ENCODE assay signal across 23 mouse cellular contexts in genomic region chr15:103041613-103042012, GRCm38 (mm10). TPM values are rescaled to one million over a fixed set of nuclear protein-coding genes. Genes with fewer than 3 reads are reported as not detected.
DNase-seq lines count a peak whose midpoint lies in the region; ATAC-seq and TF ChIP-seq lines count a peak whose summit lies in the region.
"Had no signal": no experiment of that assay in that cellular context is flagged by ENCODE, and none has a peak within 500 bp of the region (broad histone marks: within the 10 kb centered on the region; RNA-seq: fewer than 3 reads in every experiment).

No protein-coding gene starts in this region.

- no peaks in the 10 kb centered on the region; the same call in 1 of the 2 replicates for H3K4me1 ChIP-seq in hindbrain, embryonic 12.5 days
- H3K4me1 ChIP-seq in hindbrain, embryonic 10.5 days (replicated peaks): no peaks in the 10 kb centered on the region
- H3K4me1 ChIP-seq in ES-E14 (ENCODE audit: control insufficient read depth in 2 of 2, insufficient read depth in 2 of 2, low read length in 2 of 2, poor library complexity in 1 of 2): peaks cover 0 to 2% of the 10 kb centered on the region in 2 experiments; a peak in 2 of 4 replicates
- peaks cover 46% of the 10 kb centered on the region for H3K4me1 ChIP-seq in hindbrain, embryonic 13.5 days (replicated peaks)
- H3K4me1 ChIP-seq in neural tube, embryonic 15.5 days: peaks cover 59% of the 10 kb centered on the region
- H3K4me1 ChIP-seq: liver, embryonic 12.5 days had no signal

- H3K4me3 ChIP-seq in hindbrain, embryonic 12.5 days: no peak overlapping the region
- no peak overlapping the region for H3K4me3 ChIP-seq in hindbrain, embryonic 10.5 days
- H3K4me3 ChIP-seq in ES-E14 (ENCODE audit: insufficient read depth in 1 of 2, low read depth in 1 of 2, low read length in 2 of 2, poor library complexity in 1 of 2, severe bottlenecking in 1 of 2): no peak overlapping the region
- H3K4me3 ChIP-seq in hindbrain, embryonic 13.5 days: peak overlapping the region; percentile 52; the same call in 1 of the 2 replicates
- no peak overlapping the region for H3K4me3 ChIP-seq in neural tube, embryonic 15.5 days (replicated peaks)
- H3K4me3 ChIP-seq: liver, embryonic 12.5 days had no signal

- peak overlapping the region; percentile 77 for H3K27ac ChIP-seq in hindbrain, embryonic 12.5 days
- H3K27ac ChIP-seq in hindbrain, embryonic 10.5 days: no peak overlapping the region
- no peak overlapping the region for H3K27ac ChIP-seq in ES-E14 (ENCODE audit: insufficient read depth, low read depth, low read length, poor library complexity, severe bottlenecking)
- H3K27ac ChIP-seq in hindbrain, embryonic 13.5 days: peak overlapping the region; percentile 97
- peak overlapping the region; percentile 54; the same call in 1 of the 2 replicates for H3K27ac ChIP-seq in neural tube, embryonic 15.5 days (replicated peaks)
- H3K27ac ChIP-seq: liver, embryonic 12.5 days; lung, embryonic 15.5 days had no signal

- in situ Hi-C loops in ES-E14 (cut with MboI; ENCODE audit: low sequenced_read_pairs in 2 of 2, unreplicated experiment in 2 of 2): no loop called here

- WGBS in hindbrain, embryonic 12.5 days: 11% methylated on average over 5 of the region's 5 CpGs
- 13% methylated on average over 5 of the region's 5 CpGs for WGBS in hindbrain, embryonic 10.5 days
- WGBS in hindbrain, embryonic 13.5 days: 17% methylated on average over 5 of the region's 5 CpGs
- WGBS in neural tube, embryonic 15.5 days: 18% methylated on average over 5 of the region's 5 CpGs

- no peaks in the 10 kb centered on the region for H3K36me3 ChIP-seq in hindbrain, embryonic 12.5 days
- H3K36me3 ChIP-seq in hindbrain, embryonic 10.5 days: no peaks in the 10 kb centered on the region
- H3K36me3 ChIP-seq in ES-E14 (ENCODE audit: control insufficient read depth, insufficient read depth, low read length, poor library complexity, severe bottlenecking): no peaks in the 10 kb centered on the region
- H3K36me3 ChIP-seq in hindbrain, embryonic 13.5 days: no peaks in the 10 kb centered on the region
- H3K36me3 ChIP-seq in neural tube, embryonic 15.5 days: no peaks in the 10 kb centered on the region
- H3K36me3 ChIP-seq: liver, embryonic 12.5 days; lung, embryonic 15.5 days had no signal

- no peak for DNase-seq in hindbrain, embryonic 10.5 days (ENCODE audit: low spot score)
- no peak for DNase-seq in ES-E14 (ENCODE audit: low read depth, low spot score)
- no peak for DNase-seq in testis, postnatal 14 days (ENCODE audit: low spot score)
- no peak for DNase-seq in layer of hippocampus, adult 9-10 months (ENCODE audit: low spot score)
- DNase-seq in heart, postnatal 10 days: no peak
- DNase-seq: B cell, adult 2 months; cerebellum, postnatal 25 days; heart, adult 11 months; kidney, postnatal 10 days; thymus, adult 2 months had no signal

- intact Hi-C loops in heart, postnatal 10 days (cut with DNase I): no loop called here

- no peaks in the 10 kb centered on the region for H3K9me3 ChIP-seq in hindbrain, embryonic 12.5 days (replicated peaks)
- no peaks in the 10 kb centered on the region for H3K9me3 ChIP-seq in hindbrain, embryonic 10.5 days
- H3K9me3 ChIP-seq in ES-E14 (ENCODE audit: control insufficient read depth, insufficient read depth, low read depth, low read length): no peaks in the 10 kb centered on the region
- no peaks in the 10 kb centered on the region for H3K9me3 ChIP-seq in hindbrain, embryonic 13.5 days
- no peaks in the 10 kb centered on the region for H3K9me3 ChIP-seq in neural tube, embryonic 15.5 days (replicated peaks)
- H3K9me3 ChIP-seq: liver, embryonic 12.5 days; lung, embryonic 15.5 days had no signal

- no peak for ATAC-seq in hindbrain, embryonic 12.5 days (ENCODE audit: low FRiP score)
- no peak for ATAC-seq in hindbrain, embryonic 13.5 days (ENCODE audit: low FRiP score)
- ATAC-seq in neural tube, embryonic 15.5 days (ENCODE audit: low FRiP score): no peak
- ATAC-seq: activated CD4-positive, CD25-positive, alpha-beta regulatory T cell, adult 4 months; forebrain, embryonic 14.5 days; inflammation-experienced regulatory T-cells, adult 6 months; liver, embryonic 12.5 days had no signal

- peak overlapping the region; percentile 50 for H3K4me2 ChIP-seq in hindbrain, embryonic 12.5 days (replicated peaks)
- H3K4me2 ChIP-seq in hindbrain, embryonic 13.5 days: peak overlapping the region; percentile 67
- peak overlapping the region; percentile 17; the same call in 1 of the 2 replicates for H3K4me2 ChIP-seq in neural tube, embryonic 15.5 days

- peaks cover 92% of the 10 kb centered on the region for H3K27me3 ChIP-seq in hindbrain, embryonic 12.5 days
- H3K27me3 ChIP-seq in hindbrain, embryonic 10.5 days (ENCODE audit: insufficient read depth, poor library complexity, severe bottlenecking): peaks cover 100% of the 10 kb centered on the region
- H3K27me3 ChIP-seq in hindbrain, embryonic 13.5 days: peaks cover 90% of the 10 kb centered on the region
- no peaks in the 10 kb centered on the region for H3K27me3 ChIP-seq in neural tube, embryonic 15.5 days (replicated peaks)

- no peak overlapping the region for H3K9ac ChIP-seq in hindbrain, embryonic 12.5 days
- no peak overlapping the region for H3K9ac ChIP-seq in ES-E14 (ENCODE audit: insufficient read depth, low read depth, low read length, poor library complexity, severe bottlenecking)
- H3K9ac ChIP-seq in hindbrain, embryonic 13.5 days: peak overlapping the region; percentile 86
- no peak overlapping the region for H3K9ac ChIP-seq in neural tube, embryonic 15.5 days (replicated peaks)
- H3K9ac ChIP-seq: liver, embryonic 12.5 days; lung, embryonic 15.5 days had no signal

TF ChIP-seq in ES-E14, 5 proteins besides CTCF, POLR2A, EP300 and RAD21:
- no peak for TF ChIP-seq CHD2 (IDR thresholded peaks at IDR 0.05; ENCODE audit: low read depth, low read length)
- peak; percentile 71 for TF ChIP-seq MAFK (IDR thresholded peaks at IDR 0.05; ENCODE audit: insufficient read depth, low read depth, low read length)
- TF ChIP-seq ZC3H11A (IDR thresholded peaks at IDR 0.05; ENCODE audit: borderline replicate concordance, low read depth, low read length): no peak
- TF ChIP-seq ZNF384 (IDR thresholded peaks at IDR 0.05; ENCODE audit: low read depth, low read length): no peak
- TF ChIP-seq HCFC1 (IDR thresholded peaks at IDR 0.05; ENCODE audit: borderline replicate concordance, insufficient read depth, low read length): no peak

RNA-seq across cellular contexts. Expression of gene Hoxc4, which starts 22.9 kb away (rescaled TPM):
- polyA plus RNA-seq in hindbrain, embryonic 12.5 days (2016; fragmentation: Nextera tagmentation; extraction: Ambion mirVana): 34.5 and 59.6 TPM in 2 replicates
- polyA plus RNA-seq in hindbrain, embryonic 10.5 days (2016; fragmentation: Nextera tagmentation; extraction: Ambion mirVana): 1.5 and 29.6 TPM in 2 replicates
- total RNA-seq in ES-E14 (2012; rRNA removed): 0.31 TPM in 1 of 2 replicates, not detected in the other
- polyA plus RNA-seq in hindbrain, embryonic 13.5 days (2015; fragmentation: Nextera tagmentation; extraction: Ambion mirVana): 76.2 and 86.9 TPM in 2 replicates
- polyA plus RNA-seq in neural tube, embryonic 15.5 days (2015; fragmentation: Nextera tagmentation; extraction: Ambion mirVana): 26.7 and 48.6 TPM in 2 replicates
- total RNA-seq in heart, postnatal 10 days (2021): under 1 TPM in 1 of 2 experiments, not detected in 1; 0.24 TPM
- total RNA-seq: layer of hippocampus, postnatal 10 days; left cerebral cortex, postnatal 25 days; megakaryocyte progenitor cell, adult 5-6 weeks had no signal
- polyA plus RNA-seq: activated CD4-positive, CD25-positive, alpha-beta regulatory T cell, adult 4 months; forebrain, embryonic 14.5 days; inflammation-experienced regulatory T-cells, adult 6 months; midbrain, postnatal 0 days had no signal

RNA-seq across cellular contexts. Expression of gene Hoxc6, which starts 43.6 kb away (rescaled TPM):
- polyA plus RNA-seq in hindbrain, embryonic 12.5 days (2016; fragmentation: Nextera tagmentation; extraction: Ambion mirVana): 2.1 and 2.3 TPM in 2 replicates
- polyA plus RNA-seq in hindbrain, embryonic 10.5 days (2016; fragmentation: Nextera tagmentation; extraction: Ambion mirVana): not detected in 2 replicates
- 0.32 and 0.58 TPM in 2 replicates for total RNA-seq in ES-E14 (2012; rRNA removed)
- polyA plus RNA-seq in hindbrain, embryonic 13.5 days (2015; fragmentation: Nextera tagmentation; extraction: Ambion mirVana): 5.3 and 9.1 TPM in 2 replicates
- polyA plus RNA-seq in neural tube, embryonic 15.5 days (2015; fragmentation: Nextera tagmentation; extraction: Ambion mirVana): 23.4 and 35.1 TPM in 2 replicates
- under 1 TPM in 1 of 2 experiments, not detected in 1; 0.15 TPM for total RNA-seq in heart, postnatal 10 days (2021)
- total RNA-seq: layer of hippocampus, postnatal 10 days; left cerebral cortex, postnatal 25 days; megakaryocyte progenitor cell, adult 5-6 weeks; midbrain, postnatal 0 days had no signal
- polyA plus RNA-seq: activated CD4-positive, CD25-positive, alpha-beta regulatory T cell, adult 4 months; forebrain, embryonic 14.5 days; inflammation-experienced regulatory T-cells, adult 6 months; midbrain, postnatal 0 days had no signal

RNA-seq across cellular contexts. Expression of gene Hoxc8, which starts 51.2 kb away (rescaled TPM):
- not detected in 2 replicates for polyA plus RNA-seq in hindbrain, embryonic 12.5 days (2016; fragmentation: Nextera tagmentation; extraction: Ambion mirVana)
- polyA plus RNA-seq in hindbrain, embryonic 10.5 days (2016; fragmentation: Nextera tagmentation; extraction: Ambion mirVana): not detected in 2 replicates
- total RNA-seq in ES-E14 (2012; rRNA removed): 0.22 TPM in 1 of 2 replicates, not detected in the other
- polyA plus RNA-seq in hindbrain, embryonic 13.5 days (2015; fragmentation: Nextera tagmentation; extraction: Ambion mirVana): 0.50 and 1.5 TPM in 2 replicates
- polyA plus RNA-seq in neural tube, embryonic 15.5 days (2015; fragmentation: Nextera tagmentation; extraction: Ambion mirVana): 56.5 and 108 TPM in 2 replicates
- not detected for total RNA-seq in heart, postnatal 10 days (2021)
- total RNA-seq: layer of hippocampus, postnatal 10 days; left cerebral cortex, postnatal 25 days; megakaryocyte progenitor cell, adult 5-6 weeks; midbrain, postnatal 0 days had no signal
- polyA plus RNA-seq: forebrain, embryonic 14.5 days; heart, embryonic 14.5 days; lung, embryonic 15.5 days; midbrain, postnatal 0 days had no signal

Comparison
In these comparisons a context has a peak if more than half of its experiments do, and no peak if none do; other contexts are left out.
1. H3K27ac ChIP-seq: peak in hindbrain, embryonic 12.5 days (single experiment), hindbrain, embryonic 13.5 days (single experiment) and neural tube, embryonic 15.5 days (single experiment); none in hindbrain, embryonic 10.5 days (single experiment) and ES-E14 (single experiment).
2. H3K4me2 ChIP-seq: peak in every context shown above with its lines; median percentile 67 in hindbrain, embryonic 13.5 days; 50 in hindbrain, embryonic 12.5 days; 17 in neural tube, embryonic 15.5 days.
3. RNA of gene Hoxc8, which starts 51.2 kb away (polyA plus RNA-seq): 56.5 to 108 TPM in neural tube, embryonic 15.5 days; 0.50 to 1.5 TPM in hindbrain, embryonic 13.5 days, not detected in hindbrain, embryonic 12.5 days and not detected in hindbrain, embryonic 10.5 days; every median in the first group is over 10 times any median in the second.